30 mouse cellular contexts compared by ENCODE assay signal in genomic region chr10:40467174-40467911, GRCm38 (mm10).
DNase-seq lines count a peak whose midpoint lies in the region; ATAC-seq and TF ChIP-seq lines count a peak whose summit lies in the region.
"Had no signal": no experiment of that assay in that cellular context is flagged by ENCODE, and none has a peak within 500 bp of the region (broad histone marks: within the 10 kb centered on the region; RNA-seq: fewer than 3 reads in every experiment).

No protein-coding gene starts in this region.

- WGBS in heart, embryonic 10.5 days: 60% methylated on average over 8 of the region's 8 CpGs
- WGBS in lung, embryonic 14.5 days: 46% methylated on average over 8 of the region's 8 CpGs

- no peaks in the 10 kb centered on the region for H3K36me3 ChIP-seq in heart, embryonic 10.5 days
- peaks cover 9% of the 10 kb centered on the region; the same call in 1 of the 2 replicates for H3K36me3 ChIP-seq in lung, embryonic 14.5 days (ENCODE audit: insufficient read depth)
- H3K36me3 ChIP-seq: liver, embryonic 13.5 days had no signal

- no peak overlapping the region for H3K4me3 ChIP-seq in heart, embryonic 10.5 days
- no peak overlapping the region for H3K4me3 ChIP-seq in lung, embryonic 14.5 days (ENCODE audit: low read depth, low read length)
- H3K4me3 ChIP-seq: heart, embryonic 13.5 days; hindbrain, embryonic 10.5 days; hindbrain, embryonic 15.5 days; liver, embryonic 13.5 days had no signal

- no peaks in the 10 kb centered on the region for H3K9me3 ChIP-seq in heart, embryonic 10.5 days
- no peaks in the 10 kb centered on the region for H3K9me3 ChIP-seq in lung, embryonic 14.5 days (ENCODE audit: low read depth, low read length)
- H3K9me3 ChIP-seq: heart, embryonic 13.5 days; hindbrain, embryonic 10.5 days; hindbrain, embryonic 15.5 days; liver, embryonic 13.5 days had no signal

- 0 out of 2 replicates have a peak overlapping the region, but pooled peaks have one; percentile 16 for H3K27ac ChIP-seq in heart, embryonic 10.5 days
- H3K27ac ChIP-seq in lung, embryonic 14.5 days (ENCODE audit: low read depth): peak overlapping the region; percentile 34
- H3K27ac ChIP-seq: heart, embryonic 13.5 days; hindbrain, embryonic 10.5 days; hindbrain, embryonic 15.5 days; kidney, postnatal 0 days; liver, embryonic 13.5 days; macrophage had no signal

- H3K27me3 ChIP-seq in heart, embryonic 10.5 days (ENCODE audit: insufficient read depth, poor library complexity, severe bottlenecking): no peaks in the 10 kb centered on the region
- H3K27me3 ChIP-seq in lung, embryonic 14.5 days (ENCODE audit: insufficient read depth, low read length): no peaks in the 10 kb centered on the region
- H3K27me3 ChIP-seq: heart, embryonic 13.5 days; hindbrain, embryonic 15.5 days; liver, embryonic 13.5 days; Patski had no signal

- TF ChIP-seq CTCF in lung, embryonic 14.5 days (IDR thresholded peaks at IDR 0.05; ENCODE audit: low read depth): no peak

- DNase-seq in heart, embryonic 10.5 days (ENCODE audit: low spot score): peak; percentile 17
- DNase-seq in heart, adult 8-10 months (ENCODE audit: low spot score): no peak
- DNase-seq in lung, embryonic 14.5 days: peak; percentile 21
- DNase-seq in lung, postnatal 14 days: no peak
- DNase-seq in lung, postnatal 25 days (ENCODE audit: low spot score): peak; percentile 50
- DNase-seq in thymus, postnatal 36 days: no peak
- DNase-seq in gastrocnemius, postnatal 36 days: no peak
- DNase-seq: adrenal gland, postnatal 10 days; cerebellum, adult 8-10 months; cerebellum, postnatal 25 days; gastrocnemius, postnatal 10 days; heart, adult 18-20 months; heart, postnatal 14 days; kidney, adult 2 months; kidney, postnatal 4 days; liver, embryonic 13.5 days; spleen, adult 18-20 months; thymus, adult 2 months; thymus, postnatal 4 days had no signal

- intact Hi-C loops in gastrocnemius, postnatal 36 days (cut with DNase I): no loop called here

- peak; percentile 73; the same call in 1 of the 2 replicates for ATAC-seq in lung, embryonic 14.5 days (ENCODE audit: insufficient read depth)
- peak; percentile 61 for ATAC-seq in common myeloid progenitor, adult 5-6 weeks (replicated peaks; ENCODE audit: low read depth, poor library complexity, severe bottlenecking)
- ATAC-seq: forebrain, embryonic 14.5 days; inflammation-experienced regulatory T-cells, adult 6 months; midbrain, embryonic 16.5 days; Patski had no signal

- H3K9ac ChIP-seq in lung, embryonic 14.5 days: no peak overlapping the region
- H3K9ac ChIP-seq: heart, embryonic 13.5 days; hindbrain, embryonic 15.5 days; liver, embryonic 13.5 days had no signal

- no peaks in the 10 kb centered on the region for H3K4me1 ChIP-seq in heart, embryonic 10.5 days
- H3K4me1 ChIP-seq in lung, embryonic 14.5 days (ENCODE audit: insufficient read depth): no peaks in the 10 kb centered on the region
- H3K4me1 ChIP-seq: heart, embryonic 13.5 days; hindbrain, embryonic 10.5 days; hindbrain, embryonic 15.5 days; liver, embryonic 13.5 days had no signal

- no peak overlapping the region for H3K4me2 ChIP-seq in lung, embryonic 14.5 days
- H3K4me2 ChIP-seq: heart, embryonic 13.5 days; hindbrain, embryonic 15.5 days; liver, embryonic 13.5 days; midbrain, embryonic 11.5 days had no signal

Comparison
In these comparisons a context has a peak if more than half of its experiments do, and no peak if none do; other contexts are left out.
1. DNase-seq: peak in heart, embryonic 10.5 days (single experiment), lung, embryonic 14.5 days (single experiment) and lung, postnatal 25 days (single experiment); none in heart, adult 8-10 months (single experiment), lung, postnatal 14 days (single experiment), thymus, postnatal 36 days (0 of 2) and gastrocnemius, postnatal 36 days (0 of 2).